Mouse (Mus musculus): Measurements from ENCODE around the gene 2410004P03Rik.

2410004P03Rik gene

DNA sequence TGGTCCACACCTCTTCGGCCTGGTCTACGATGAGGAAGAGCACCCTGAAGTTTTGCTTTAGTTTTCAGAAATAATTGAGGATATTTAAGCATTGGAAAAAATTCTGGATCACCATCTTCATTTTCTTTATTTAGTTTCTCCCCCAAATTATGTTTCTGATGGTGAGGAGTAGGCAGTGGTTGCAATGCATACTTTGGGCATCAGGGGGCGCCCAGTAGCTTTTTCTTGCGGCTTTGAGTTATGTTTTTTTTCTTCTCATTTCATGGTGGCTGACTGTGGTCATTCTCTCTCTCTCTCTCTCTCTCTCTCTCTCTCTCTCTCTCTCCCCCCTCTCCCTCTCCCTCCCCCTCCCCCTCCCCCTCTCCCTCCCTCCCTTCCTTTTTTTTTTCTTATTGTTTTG, 6.9 kb upstream of the 2410004P03Rik start:
- peak in 1 of 2 experiments; percentile 44 for DNase-seq

DNA sequence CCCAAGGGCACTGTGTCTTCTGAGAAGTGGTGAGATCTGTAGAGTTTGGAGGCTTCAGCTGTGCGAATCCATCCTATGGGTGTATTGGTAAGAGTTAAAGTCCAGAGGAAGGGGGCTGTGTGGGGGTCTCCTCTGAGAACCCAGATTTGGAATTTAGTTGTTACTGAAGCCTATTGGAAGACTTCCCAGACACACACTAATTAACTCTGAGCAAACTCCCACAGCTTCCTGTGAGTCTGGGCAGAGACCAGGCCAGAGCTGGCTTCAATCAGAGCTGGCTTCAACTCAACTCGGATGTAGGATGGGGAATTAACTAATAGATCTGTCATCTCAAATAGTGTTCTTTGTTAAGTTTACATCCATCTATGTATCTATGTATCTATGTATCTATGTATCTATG, 4.2 kb upstream of the 2410004P03Rik start:
- DNase-seq, result no peak

DNA sequence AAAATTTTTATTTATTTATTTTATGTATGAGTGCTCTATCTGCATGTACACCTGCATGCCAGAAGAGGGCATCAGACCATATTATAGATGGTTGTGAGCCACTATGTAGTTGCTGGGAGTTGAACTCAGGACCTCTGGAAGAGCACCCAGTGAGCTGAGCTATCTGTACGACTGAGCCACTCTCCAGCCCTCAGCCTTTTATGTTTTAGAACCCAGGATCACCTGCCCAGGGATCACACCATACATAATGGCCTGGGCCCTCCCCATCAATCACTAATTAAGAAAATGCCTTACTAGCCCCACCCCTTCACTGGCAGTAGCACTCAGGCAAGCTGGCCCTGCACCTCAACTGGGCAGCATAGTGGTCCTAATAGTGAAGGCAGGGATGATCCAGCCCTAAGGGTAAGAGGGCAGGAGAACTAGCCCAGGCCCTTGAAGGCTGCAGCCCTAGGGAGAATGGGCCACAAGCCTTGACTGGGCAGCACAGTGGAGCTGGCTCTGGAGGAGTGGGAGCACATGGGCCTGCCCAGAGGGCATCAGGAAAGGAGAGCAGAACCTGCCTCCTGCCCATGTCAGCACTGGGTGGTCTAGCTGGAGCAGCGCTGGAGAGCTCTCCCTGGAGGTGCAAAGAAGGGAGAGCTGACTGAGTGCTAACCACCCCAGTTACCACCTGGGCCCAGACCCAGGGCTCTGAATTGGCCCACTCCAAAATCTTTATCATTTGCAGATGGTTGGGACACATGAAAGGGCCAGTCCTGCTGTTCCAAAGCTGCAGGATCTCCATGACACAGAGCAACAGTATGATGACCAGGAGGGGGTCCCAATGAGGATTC, 756 bp upstream of the 2410004P03Rik start:
- DNase-seq, result no peak

DNA sequence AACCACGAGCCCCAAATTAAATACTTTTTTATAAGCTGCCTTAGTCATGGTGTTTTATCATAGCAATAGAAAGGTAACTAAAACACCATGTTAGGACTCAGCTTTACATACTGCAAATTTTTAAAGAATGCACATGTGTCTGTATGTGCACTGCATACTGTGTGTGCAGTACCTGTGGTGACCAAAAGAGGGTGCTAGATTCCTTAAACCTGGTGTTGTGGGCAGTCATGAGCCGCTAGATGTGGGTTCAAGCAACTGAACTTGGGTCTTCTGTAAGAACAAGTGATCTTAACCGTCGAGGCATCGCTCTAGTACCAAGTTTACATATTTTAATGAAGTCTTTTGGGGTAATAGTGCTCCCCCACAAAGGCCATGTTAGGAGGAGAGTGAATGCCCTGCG, 2.1 kb downstream of the 2410004P03Rik start:
- DNase-seq, result no peak

DNA sequence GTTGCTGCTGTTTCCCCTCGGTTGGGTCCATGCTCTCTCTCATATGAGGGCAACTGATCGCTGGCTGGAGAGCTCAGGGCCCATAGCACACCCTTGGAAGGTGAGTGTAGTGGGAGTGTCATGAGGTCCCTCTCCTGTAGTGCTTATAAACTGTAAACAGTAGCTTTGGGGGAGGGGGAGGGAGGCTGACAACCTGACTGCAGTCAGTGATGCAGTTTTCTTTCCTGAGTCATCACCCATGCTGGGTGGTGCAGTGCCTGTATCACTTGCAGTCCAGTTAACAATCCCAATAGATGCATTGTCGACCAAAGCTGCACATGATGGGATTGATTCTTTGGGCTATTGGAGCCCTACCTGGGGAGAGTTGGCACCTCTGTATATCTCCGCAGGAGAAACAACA, 10.3 kb downstream of the 2410004P03Rik start:
- no peak for DNase-seq

DNA sequence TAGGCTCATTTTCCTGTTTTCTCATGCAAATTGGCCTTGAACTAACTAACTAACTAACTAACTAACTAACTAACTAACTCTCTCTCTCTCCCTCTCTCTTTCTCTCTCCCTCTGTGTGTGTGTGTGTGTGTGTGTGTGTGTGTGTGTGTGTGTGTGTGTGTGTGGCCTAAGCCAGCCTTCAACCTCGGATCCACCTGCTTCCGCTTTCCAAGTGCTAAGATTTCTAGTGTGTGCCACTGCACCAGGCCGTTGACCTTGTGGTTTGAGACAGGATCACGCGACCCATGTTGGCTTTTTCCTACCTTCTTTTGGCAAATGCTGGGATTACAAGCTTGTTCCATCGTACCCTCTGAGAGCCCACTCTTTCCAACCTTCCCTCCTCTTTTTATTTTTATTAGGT, 10.9 kb downstream of the 2410004P03Rik start:
- DNase-seq, result no peak

DNA sequence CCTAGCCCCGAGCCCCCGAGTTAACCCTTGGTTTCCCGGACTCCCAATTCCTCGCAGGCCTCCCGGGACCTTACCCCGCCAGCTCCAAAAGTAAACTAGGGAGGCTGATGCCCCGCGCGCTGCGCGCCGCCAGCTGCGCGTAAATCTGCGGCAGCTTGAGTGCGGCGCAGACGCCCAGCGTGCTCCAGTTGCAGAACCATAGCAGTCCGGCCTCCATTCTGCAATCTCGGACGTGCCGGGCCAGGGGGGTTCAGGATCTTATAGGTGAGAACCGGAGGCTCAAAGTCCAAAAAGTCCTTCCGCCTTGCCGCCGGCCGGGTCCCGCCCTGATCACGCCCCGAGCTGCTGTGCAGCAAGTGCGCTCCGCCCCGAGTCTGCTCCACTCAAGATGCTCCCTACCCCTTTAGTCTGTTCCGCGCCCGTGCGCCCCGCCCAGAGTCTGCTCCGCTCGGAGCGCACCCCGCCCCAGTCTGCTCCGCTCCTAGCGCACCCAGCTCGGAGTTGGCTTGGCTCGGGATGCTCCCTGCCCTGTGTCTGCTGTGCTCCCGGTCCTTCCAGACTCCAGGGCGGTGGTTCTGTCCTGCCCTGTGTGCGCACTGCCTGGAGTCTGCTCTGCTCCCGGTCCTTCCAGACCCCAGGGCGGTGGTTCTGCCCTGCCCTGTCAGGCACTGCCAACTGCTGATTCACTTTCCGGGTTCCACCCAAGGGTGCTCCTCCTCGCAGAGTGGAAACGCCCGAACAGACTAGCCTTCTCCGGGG, 11.6 kb downstream of the 2410004P03Rik start, which contains the start of gene Pqlc3:
Gene Pqlc3, minus strand, starts transcription at position 670 of the 759 bp plus-strand sequence.
- DNase-seq, result peak; percentile 73 to 81

DNA sequence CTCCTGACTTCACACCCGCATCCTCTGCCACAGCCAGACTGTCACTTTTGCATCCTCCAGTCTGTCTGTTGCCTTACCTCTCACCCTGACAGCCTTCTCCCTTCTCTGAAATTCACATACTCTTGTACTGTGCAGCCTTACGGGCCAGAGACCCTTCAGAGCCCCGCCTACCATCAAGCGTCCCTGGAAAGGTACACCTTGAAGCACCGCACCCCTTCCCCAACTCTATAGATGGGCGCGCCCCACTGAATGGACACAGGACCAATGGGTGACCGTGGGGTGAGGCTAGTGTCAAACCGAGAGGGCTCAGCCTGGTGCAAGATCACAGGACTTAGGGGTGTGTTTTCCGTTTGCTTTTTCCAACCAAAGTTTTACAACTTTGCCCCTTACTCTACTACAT, 12.4 kb downstream of the 2410004P03Rik start:
- no peak for DNase-seq

DNA sequence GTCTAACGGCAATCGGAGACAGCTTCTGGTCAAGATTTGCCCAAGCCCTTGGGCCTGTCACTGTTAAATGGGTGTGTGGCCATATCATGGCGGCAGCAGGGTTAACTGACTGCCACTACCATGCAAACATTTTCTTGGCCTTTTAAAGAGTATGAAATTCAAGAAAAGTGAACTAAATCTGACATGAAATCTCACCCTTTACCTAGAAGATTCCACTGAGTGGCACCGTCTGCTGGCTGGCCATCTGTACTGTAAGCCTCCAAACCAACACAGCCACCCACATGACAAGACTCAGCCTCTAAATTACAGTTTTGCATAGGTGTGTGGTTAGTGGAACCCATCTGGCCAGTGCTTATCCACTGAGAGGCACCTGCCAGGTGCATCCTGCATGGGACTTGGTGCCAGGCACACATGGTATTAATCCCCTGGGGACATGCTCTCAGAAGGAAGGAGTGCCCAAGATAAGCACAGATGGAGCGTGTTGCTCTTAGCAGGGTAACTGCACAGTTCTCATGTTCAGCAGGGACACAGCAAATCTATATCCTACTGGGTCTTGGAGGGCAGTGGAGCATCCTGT, 14.6 kb downstream of the 2410004P03Rik start:
- DNase-seq, result no peak

DNA sequence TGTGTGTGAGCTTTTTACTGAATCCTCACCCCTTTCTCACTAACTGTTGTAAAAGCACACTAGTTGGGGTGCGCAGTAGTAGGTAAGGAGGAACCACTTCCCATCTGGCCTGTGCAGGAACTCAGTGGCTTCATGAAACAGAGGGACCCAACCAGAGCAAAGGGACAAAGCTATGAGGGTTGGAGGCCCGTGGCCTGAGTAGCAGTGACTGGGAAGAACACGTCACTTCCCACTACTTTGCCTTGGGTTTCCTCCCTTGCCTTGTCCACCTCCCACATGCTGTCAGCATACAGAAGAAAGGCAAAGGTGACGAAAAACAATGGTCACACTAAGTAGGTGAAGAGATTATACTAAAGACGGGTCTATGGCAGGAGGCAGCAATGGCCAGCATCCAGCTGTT, 15.2 kb downstream of the 2410004P03Rik start:
- no peak for DNase-seq

DNA sequence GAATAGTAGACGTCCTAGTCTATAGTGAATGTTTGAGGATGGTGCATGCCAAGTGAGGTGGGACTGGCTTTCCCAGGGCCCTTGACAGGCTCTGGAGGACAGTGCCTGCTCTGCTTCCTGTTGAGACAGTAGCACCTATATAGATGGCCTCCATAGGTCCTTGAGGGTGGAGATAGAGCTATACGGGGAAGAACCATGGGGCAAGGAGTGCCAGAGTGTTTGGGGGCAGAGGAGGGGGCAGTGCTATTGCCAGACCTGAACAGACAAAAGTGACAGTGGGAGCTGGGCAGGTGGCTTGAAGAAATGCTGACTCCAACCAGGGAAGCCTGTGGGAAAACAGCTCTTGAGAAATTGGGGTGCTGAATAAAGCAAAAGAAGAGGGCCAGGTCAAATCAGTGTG, 17.2 kb downstream of the 2410004P03Rik start:
- DNase-seq, result no peak

DNA sequence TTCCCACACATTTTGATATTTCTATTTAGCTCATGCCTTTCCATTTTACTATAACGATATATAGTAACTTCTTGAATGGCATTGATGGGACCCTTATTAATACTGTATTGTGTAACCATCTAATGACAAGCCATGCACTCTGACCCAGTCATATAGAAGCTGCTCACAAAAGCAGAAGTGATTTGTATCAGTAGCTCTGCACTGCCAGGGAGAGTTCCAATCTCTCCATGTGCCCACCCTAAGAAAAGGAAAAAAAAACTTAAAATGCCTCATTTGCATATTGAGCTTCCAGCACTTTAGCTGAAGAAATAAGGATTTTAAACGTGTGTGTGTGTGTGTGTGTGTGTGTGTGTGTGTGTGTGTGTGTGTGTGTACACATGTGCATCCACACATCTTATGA, 19.2 kb downstream of the 2410004P03Rik start:
- no peak for DNase-seq

DNA sequence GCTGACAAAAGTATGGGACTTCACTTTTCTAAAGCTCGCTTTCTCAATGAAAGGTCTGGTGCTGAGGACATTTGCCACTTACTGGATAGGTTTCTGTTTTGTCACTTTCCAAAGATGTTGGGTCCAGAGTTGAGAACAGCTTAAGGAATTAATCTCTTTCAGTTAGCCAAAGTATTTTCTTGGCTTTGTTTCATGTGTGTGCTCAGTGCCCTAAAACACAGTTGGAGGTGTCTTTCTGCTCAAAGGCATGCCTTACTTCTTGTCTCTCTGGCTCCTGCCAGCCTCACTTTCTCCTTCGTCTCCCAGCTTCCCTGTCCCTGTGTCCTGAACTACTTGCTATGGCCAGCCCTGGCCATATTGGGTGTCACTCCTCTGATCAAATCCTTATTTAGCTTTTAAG, 20.2 kb downstream of the 2410004P03Rik start:
- no peak for DNase-seq

DNA sequence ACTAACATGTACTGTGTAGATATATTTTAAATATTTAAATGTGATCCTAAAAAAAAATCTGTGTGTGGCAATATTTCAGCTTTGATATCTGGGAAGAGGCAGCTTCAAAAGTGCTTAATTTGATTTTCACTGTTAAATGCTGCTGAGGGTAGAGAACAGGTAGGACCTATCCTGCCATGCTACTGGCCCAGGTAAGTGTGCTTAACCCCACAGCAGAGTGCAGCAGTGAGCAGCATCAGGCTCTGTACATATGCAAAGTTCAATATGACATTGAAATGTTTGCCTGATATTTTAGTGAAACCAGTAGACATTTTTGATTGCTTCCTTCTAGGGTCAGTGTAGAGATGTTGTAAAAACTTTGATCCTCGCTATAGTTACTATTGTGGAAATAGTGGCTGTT, 25.7 kb downstream of the 2410004P03Rik start:
- DNase-seq, result no peak

DNA sequence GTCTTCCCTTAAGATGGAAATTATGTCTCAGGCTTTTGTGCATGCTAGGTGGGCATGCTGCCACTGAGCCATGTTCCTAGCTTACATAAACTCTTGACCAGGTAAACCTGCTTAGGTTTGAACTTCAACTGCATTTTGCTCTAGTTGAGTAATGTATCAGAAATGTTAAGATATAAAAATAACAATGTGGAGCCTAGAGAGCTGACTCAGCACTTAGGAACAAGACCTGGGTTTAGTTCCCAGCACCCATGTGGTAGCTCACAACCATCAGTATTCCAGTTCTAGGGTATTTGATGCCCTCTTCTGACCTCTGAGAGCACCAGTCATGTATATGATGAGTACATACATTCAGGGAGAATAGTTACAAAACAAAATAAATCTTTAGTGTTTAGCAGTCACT, 34.4 kb downstream of the 2410004P03Rik start:
- DNase-seq, result no peak

DNA sequence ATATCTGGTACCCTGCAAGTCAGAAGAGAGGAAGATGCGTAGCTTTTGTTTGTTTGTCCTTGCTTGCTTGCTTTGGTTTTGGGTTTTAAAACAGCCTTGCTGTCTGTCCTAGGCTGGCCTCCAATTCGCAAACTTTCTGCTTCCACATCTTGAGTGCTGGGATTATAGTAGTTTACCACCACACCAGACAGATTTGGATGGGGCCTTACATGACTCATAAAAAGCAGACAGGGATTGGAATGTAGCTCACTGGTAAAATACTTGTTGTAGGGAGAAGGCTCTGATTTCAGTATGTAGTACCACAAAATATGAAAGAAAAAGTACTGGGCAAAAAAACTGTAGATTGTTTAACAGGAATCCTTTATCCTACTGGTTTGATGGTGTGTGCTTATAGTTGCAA, 44.7 kb downstream of the 2410004P03Rik start:
- DNase-seq, result no peak

DNA sequence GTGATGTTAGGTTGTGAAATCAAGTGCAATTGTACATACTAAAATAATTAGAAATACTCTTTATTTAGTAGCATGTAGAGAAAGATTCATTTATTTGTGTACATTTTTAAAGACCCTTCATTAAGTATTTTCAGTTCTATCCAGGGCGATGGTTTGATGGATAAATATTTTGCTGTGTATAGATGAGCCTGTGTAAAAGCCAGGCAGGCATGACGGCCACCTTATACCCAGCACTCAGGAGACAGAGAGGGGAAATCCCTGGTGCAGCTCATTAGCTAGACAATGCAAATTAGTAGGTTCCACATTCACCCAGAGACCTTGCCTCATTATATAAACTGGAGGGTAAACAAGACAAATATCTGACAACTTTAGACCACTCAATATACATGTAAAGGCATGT, 48.2 kb downstream of the 2410004P03Rik start:
- no peak for DNase-seq

DNA sequence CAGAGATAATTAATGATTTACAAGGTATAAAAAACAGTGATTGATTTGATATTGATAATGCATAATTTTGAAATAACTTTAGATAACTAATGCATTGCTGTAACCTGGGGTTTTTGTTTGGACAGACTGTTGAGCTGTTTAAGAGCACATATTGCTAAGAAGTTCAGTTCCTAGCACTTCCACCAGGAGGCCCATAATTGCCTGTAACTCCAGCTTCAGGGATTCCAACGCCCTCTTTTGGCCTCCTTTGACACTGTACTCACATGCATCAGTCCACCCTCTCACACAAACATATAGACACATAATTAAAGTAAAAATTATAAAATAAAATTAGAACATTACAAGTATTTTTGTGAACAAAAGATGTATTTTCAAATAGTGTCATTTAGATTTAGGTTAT, 52.7 kb downstream of the 2410004P03Rik start:
- peak in 1 of 2 experiments; percentile 11 for DNase-seq

Measured in kidney, adult 8-10 months (tissue).